Mouse (Mus musculus): ENCODE measurements at regions not wholly inside any gene's neighbourhood (a gene's known extent, or its start where the extent isn't known, plus 50 kb on each side); places are given as distances from the start of the nearest gene placed in this dataset.

- H3K36me3 ChIP-seq (ENCODE audit: control insufficient read depth in 1 of 2, insufficient read depth in 2 of 2, low read length in 2 of 2), result no peaks in the 10 kb centered on the region
- no peaks in the 10 kb centered on the region for H3K4me1 ChIP-seq (ENCODE audit: control insufficient read depth in 1 of 2, insufficient read depth in 2 of 2, low read length in 2 of 2)
- H3K4me3 ChIP-seq (ENCODE audit: control insufficient read depth in 1 of 2, insufficient read depth in 1 of 2, low read depth in 2 of 2, low read length in 2 of 2), result no peak overlapping the region
- DNase-seq (ENCODE audit: low read depth, low spot score), result no peak
- H3K27ac ChIP-seq (ENCODE audit: control insufficient read depth, low read depth, low read length), result no peak overlapping the region
- no peaks in the 10 kb centered on the region for H3K9me3 ChIP-seq (replicated peaks; ENCODE audit: insufficient read depth, low read length)
- no peaks in the 10 kb centered on the region for H3K79me2 ChIP-seq (ENCODE audit: control insufficient read depth, insufficient read depth, low read length, poor library complexity)
- no peaks in the 10 kb centered on the region for H3K27me3 ChIP-seq (ENCODE audit: control insufficient read depth in 1 of 2, insufficient read depth in 2 of 2, low read length in 2 of 2)
- H3K9ac ChIP-seq (ENCODE audit: control insufficient read depth, low read depth, low read length, poor library complexity, severe bottlenecking), result no peak overlapping the region
- TF ChIP-seq MAZ (IDR thresholded peaks at IDR 0.05; ENCODE audit: low read depth, low read length) (no peak), NRF1 (IDR thresholded peaks at IDR 0.05; ENCODE audit: insufficient read depth, low read depth, low read length, poor library complexity, severe bottlenecking) (no peak), RAD21 (IDR thresholded peaks at IDR 0.05; ENCODE audit: low read depth, low read length) (no peak), EP300 (IDR thresholded peaks at IDR 0.05; ENCODE audit: low read depth in 1 of 2, low read length in 2 of 2) (no peak), GABPA (IDR thresholded peaks at IDR 0.05; ENCODE audit: low read depth, low read length) (no peak), USF2 (IDR thresholded peaks at IDR 0.05; ENCODE audit: borderline replicate concordance in 1 of 2, insufficient read depth in 1 of 2, low read depth in 1 of 2, low read length in 2 of 2) (no peak), USF1 (IDR thresholded peaks at IDR 0.05; ENCODE audit: low read depth, low read length) (no peak), MXI1 (IDR thresholded peaks at IDR 0.05; ENCODE audit: low read depth, low read length) (no peak), KAT2A (conservative IDR thresholded peaks at IDR 0.05; ENCODE audit: low read depth, low read length) (no peak), POLR2A (IDR thresholded peaks at IDR 0.05; ENCODE audit: control insufficient read depth in 1 of 2, insufficient read depth in 1 of 2, low read depth in 1 of 2, low read length in 2 of 2, poor library complexity in 1 of 2) (no peak), HCFC1 (IDR thresholded peaks at IDR 0.05; ENCODE audit: low read depth, low read length) (no peak)
These were observed 371.3 kb upstream of the Adamts9 start for GRCm38 (mm10) chr6:93314625-93315024.

- no peak for TF ChIP-seq ZMIZ1 (IDR thresholded peaks at IDR 0.05; ENCODE audit: low read depth, low read length)
- no peak for TF ChIP-seq USF1 (IDR thresholded peaks at IDR 0.05; ENCODE audit: low read depth, low read length)
- no peak for TF ChIP-seq POLR2AphosphoS5 (IDR thresholded peaks at IDR 0.05; ENCODE audit: borderline replicate concordance, low read depth, low read length)
- TF ChIP-seq ZC3H11A (IDR thresholded peaks at IDR 0.05; ENCODE audit: low read depth, low read length), result no peak
- no peak for DNase-seq (ENCODE audit: low read depth, low spot score)
- H3K9me3 ChIP-seq (replicated peaks; ENCODE audit: insufficient read depth, low read length), result no peaks in the 10 kb centered on the region
These were observed 361.9 kb upstream of the Adamts9 start for GRCm38 (mm10) chr6:93305176-93305575.

GRCm38 (mm10) chr6:93297975-93298374, 354.7 kb upstream of the Adamts9 start:
- TF ChIP-seq CTCF (IDR thresholded peaks at IDR 0.05 in 2 of 3, conservative IDR thresholded peaks at IDR 0.05 in 1 of 3; ENCODE audit: control insufficient read depth in 1 of 3, insufficient read depth in 1 of 3, low read depth in 2 of 3, low read length in 3 of 3, poor library complexity in 1 of 3, severe bottlenecking in 1 of 3) (no peak), USF1 (IDR thresholded peaks at IDR 0.05; ENCODE audit: low read depth, low read length) (no peak), MXI1 (IDR thresholded peaks at IDR 0.05; ENCODE audit: low read depth, low read length) (no peak)
- no peak for DNase-seq (ENCODE audit: low read depth, low spot score)
- no peak overlapping the region for H3K4me3 ChIP-seq (ENCODE audit: control insufficient read depth in 1 of 2, insufficient read depth in 1 of 2, low read depth in 2 of 2, low read length in 2 of 2)

More at GRCm38 (mm10) chr6:93305176-93305575, 361.9 kb upstream of the Adamts9 start:
- Histone ChIP-seq H3K36me3 (ENCODE audit: control insufficient read depth in 1 of 2, insufficient read depth in 2 of 2, low read length in 2 of 2) (no peaks in the 10 kb centered on the region), H3K27me3 (ENCODE audit: control insufficient read depth in 1 of 2, insufficient read depth in 2 of 2, low read length in 2 of 2) (no peaks in the 10 kb centered on the region), H3K9ac (ENCODE audit: control insufficient read depth, low read depth, low read length, poor library complexity, severe bottlenecking) (no peak overlapping the region), H3K27ac (ENCODE audit: control insufficient read depth, low read depth, low read length) (no peak overlapping the region), H3K79me2 (ENCODE audit: control insufficient read depth, insufficient read depth, low read length, poor library complexity) (no peaks in the 10 kb centered on the region), H3K4me1 (ENCODE audit: control insufficient read depth in 1 of 2, insufficient read depth in 2 of 2, low read length in 2 of 2) (no peaks in the 10 kb centered on the region), H3K4me3 (ENCODE audit: control insufficient read depth in 1 of 2, insufficient read depth in 1 of 2, low read depth in 2 of 2, low read length in 2 of 2) (no peak overlapping the region)

More at GRCm38 (mm10) chr6:93297975-93298374, 354.7 kb upstream of the Adamts9 start:
- no peak overlapping the region for H3K9ac ChIP-seq (ENCODE audit: control insufficient read depth, low read depth, low read length, poor library complexity, severe bottlenecking)
- H3K36me3 ChIP-seq (ENCODE audit: control insufficient read depth in 1 of 2, insufficient read depth in 2 of 2, low read length in 2 of 2), result no peaks in the 10 kb centered on the region
- H3K9me3 ChIP-seq (replicated peaks; ENCODE audit: insufficient read depth, low read length), result no peaks in the 10 kb centered on the region
- H3K27me3 ChIP-seq (ENCODE audit: control insufficient read depth in 1 of 2, insufficient read depth in 2 of 2, low read length in 2 of 2), result no peaks in the 10 kb centered on the region
- no peaks in the 10 kb centered on the region for H3K79me2 ChIP-seq (ENCODE audit: control insufficient read depth, insufficient read depth, low read length, poor library complexity)
- H3K4me1 ChIP-seq (ENCODE audit: control insufficient read depth in 1 of 2, insufficient read depth in 2 of 2, low read length in 2 of 2), result no peaks in the 10 kb centered on the region
- H3K27ac ChIP-seq (ENCODE audit: control insufficient read depth, low read depth, low read length), result no peak overlapping the region
